Mouse (Mus musculus) gastrocnemius, adult 18-20 months (tissue): ENCODE measurements at regions not wholly inside any gene's neighbourhood (a gene's known extent, or its start where the extent isn't known, plus 50 kb on each side); places are given as distances from the start of the nearest gene placed in this dataset.

Source experiments
- DNase-seq: peaks from one replicate; pipeline ENCODE4 v3.0.0; 2021; ENCODE audit warnings: low spot score

- DNase-seq: no peak
Observed at GRCm38 (mm10) chr6:16064691-16065090, 344.2 kb downstream of the Mdfic start.

GRCm38 (mm10) chr6:16065121-16065520, 344.7 kb downstream of the Mdfic start:
- no peak for DNase-seq

- no peak for DNase-seq
Observed at GRCm38 (mm10) chr6:16076266-16076665, 355.8 kb downstream of the Mdfic start.

- no peak for DNase-seq
Observed at GRCm38 (mm10) chr6:16077195-16077810, 356.8 kb downstream of the Mdfic start.

- DNase-seq: no peak
Observed at GRCm38 (mm10) chr6:16077917-16078316, 357.5 kb downstream of the Mdfic start.

GRCm38 (mm10) chr6:16086952-16087537, 366.6 kb downstream of the Mdfic start:
- no peak for DNase-seq

- DNase-seq: no peak
Observed at GRCm38 (mm10) chr6:16098761-16099160, 378.3 kb downstream of the Mdfic start.

GRCm38 (mm10) chr6:16141009-16141408, 420.5 kb downstream of the Mdfic start:
- DNase-seq: no peak

- no peak for DNase-seq
Observed at GRCm38 (mm10) chr6:16144538-16144937, 424.1 kb downstream of the Mdfic start.

GRCm38 (mm10) chr6:16150535-16150934, 430.1 kb downstream of the Mdfic start:
- DNase-seq: no peak

- no peak for DNase-seq
Observed at GRCm38 (mm10) chr6:16151478-16151877, 431.0 kb downstream of the Mdfic start.

- no peak for DNase-seq
Observed at GRCm38 (mm10) chr6:16152691-16153090, 432.2 kb downstream of the Mdfic start.

- no peak for DNase-seq
Observed at GRCm38 (mm10) chr6:16165012-16165411, 444.6 kb downstream of the Mdfic start.

GRCm38 (mm10) chr6:16171871-16172270, 451.4 kb downstream of the Mdfic start:
- DNase-seq: no peak

GRCm38 (mm10) chr6:16177313-16177712, 456.9 kb downstream of the Mdfic start:
- DNase-seq: no peak

GRCm38 (mm10) chr6:16187983-16188550, 467.6 kb downstream of the Mdfic start:
- no peak for DNase-seq

- DNase-seq: no peak
Observed at GRCm38 (mm10) chr6:16212975-16213374, 492.5 kb downstream of the Mdfic start.

GRCm38 (mm10) chr6:16213635-16214034, 493.2 kb downstream of the Mdfic start:
- no peak for DNase-seq

- peak; percentile 29 for DNase-seq
Observed at GRCm38 (mm10) chr6:16221002-16221627, 500.7 kb downstream of the Mdfic start.
